Mouse (Mus musculus) midbrain, embryonic 10.5 days (tissue): ENCODE measurements around the gene Cdkn2aip. TPM values are rescaled to one million over a fixed set of nuclear protein-coding genes. Genes with fewer than 3 reads are reported as not detected.
A peak's percentile ranks its signal among the peaks of the same experiment; 100 is the strongest.

Source experiments
- DNase-seq: peaks from one replicate; pipeline ENCODE4 v3.0.0-alpha.2; 2017; ENCODE audit warnings: low spot score
- H3K27ac ChIP-seq: fragments of 300-500 bp; sonication (generic); replicated peaks from 2 replicates; pipeline ENCODE4 v1.5.1; 2016; ENCODE audit warnings: mild to moderate bottlenecking
- H3K27me3 ChIP-seq: fragments of 300-500 bp; sonication (generic); 2 replicates; pipeline ENCODE4 v1.6.1; 2016; ENCODE audit warnings: low read depth, mild to moderate bottlenecking; ENCODE audit not compliant: poor library complexity, severe bottlenecking
- H3K36me3 ChIP-seq: fragments of 300-500 bp; sonication (generic); 2 replicates; pipeline ENCODE4 v1.6.1; 2016; ENCODE audit warnings: mild to moderate bottlenecking, moderate library complexity
- H3K4me1 ChIP-seq: fragments of 300-500 bp; sonication (generic); 2 replicates; pipeline ENCODE4 v1.6.1; 2016
- H3K4me3 ChIP-seq: fragments of 300-500 bp; sonication (generic); 2 replicates; pipeline ENCODE4 v1.5.1; 2016; ENCODE audit warnings: mild to moderate bottlenecking, moderate library complexity
- H3K9me3 ChIP-seq: fragments of 300-500 bp; sonication (generic); replicated peaks from 2 replicates; pipeline ENCODE4 v1.6.1; 2016; ENCODE audit warnings: mild to moderate bottlenecking
- WGBS: fragments of 180-500 bp; shearing (Covaris S2); methylation state at CpG from one replicate; pipeline ENCODE4 v1.1.7; 2016; 5-methylcytosine and 5-hydroxymethylcytosine counted together
- polyA plus RNA-seq: library from polyadenylated mRNA; unstranded; fragments of >200 nt; fragmentation: Nextera tagmentation; extraction: Ambion mirVana; gene quantifications from 2 replicates; pipeline ENCODE4 v1.2.1, GENCODE M21; 2016

The Cdkn2aip gene
- polyA plus RNA-seq, 1 experiment from 2014 or later = 38.5 TPM

- WGBS = 38% methylated on average over 7 of the region's 7 CpGs
- no peaks in the 10 kb centered on the region for H3K36me3 ChIP-seq
- DNase-seq = peak; percentile 20
- H3K9me3 ChIP-seq = peaks cover 4% of the 10 kb centered on the region; the same call in 1 of the 2 replicates
- H3K27ac ChIP-seq = peak overlapping the region; percentile 84; the same call in 1 of the 2 replicates
- H3K4me1 ChIP-seq = peaks cover 27% of the 10 kb centered on the region
- H3K4me3 ChIP-seq = peak overlapping the region; percentile 52
- peaks cover 8% of the 10 kb centered on the region; the same call in 1 of the 2 replicates for H3K27me3 ChIP-seq
These were observed 22.4 kb downstream of the Cdkn2aip start for GRCm38 (mm10) chr8:47691303-47691702.

- peak; percentile 63 for DNase-seq
- H3K27me3 ChIP-seq = peaks cover 8% of the 10 kb centered on the region; the same call in 1 of the 2 replicates
- peak overlapping the region; percentile 84 for H3K27ac ChIP-seq
- H3K4me3 ChIP-seq = peak overlapping the region; percentile 52
- no peaks in the 10 kb centered on the region for H3K36me3 ChIP-seq
- peaks cover 4% of the 10 kb centered on the region; the same call in 1 of the 2 replicates for H3K9me3 ChIP-seq
- peaks cover 27% of the 10 kb centered on the region for H3K4me1 ChIP-seq
- under 1% methylated on average over 16 of the region's 16 CpGs for WGBS
These were observed 23.1 kb downstream of the Cdkn2aip start for GRCm38 (mm10) chr8:47690674-47691078.

- WGBS = 53% methylated on average over 12 of the region's 12 CpGs
- Histone ChIP-seq H3K4me1 (peaks cover 27% of the 10 kb centered on the region), H3K4me3 (no peak overlapping the region), H3K36me3 (peaks cover 2% of the 10 kb centered on the region; the same call in 1 of the 2 replicates), H3K27ac (peak overlapping the region; percentile 43; the same call in 1 of the 2 replicates), H3K9me3 (peaks cover 4% of the 10 kb centered on the region; the same call in 1 of the 2 replicates), H3K27me3 (peaks cover 8% of the 10 kb centered on the region; the same call in 1 of the 2 replicates)
- DNase-seq = peak; percentile 37
These were observed 23.9 kb downstream of the Cdkn2aip start for GRCm38 (mm10) chr8:47689704-47690326.

- Histone ChIP-seq H3K9me3 (peaks cover 1% of the 10 kb centered on the region; the same call in 1 of the 2 replicates), H3K4me3 (no peak overlapping the region), H3K27me3 (no peaks in the 10 kb centered on the region), H3K36me3 (peaks cover 11% of the 10 kb centered on the region), H3K27ac (no peak overlapping the region), H3K4me1 (peaks cover 6% of the 10 kb centered on the region; the same call in 1 of the 2 replicates)
- no peak for DNase-seq
- 86% methylated on average over 5 of the region's 5 CpGs for WGBS
These were observed 29.3 kb downstream of the Cdkn2aip start for GRCm38 (mm10) chr8:47684441-47684840.

- Histone ChIP-seq H3K4me3 (no peak overlapping the region), H3K36me3 (peaks cover 16% of the 10 kb centered on the region), H3K27me3 (no peaks in the 10 kb centered on the region), H3K9me3 (peaks cover 4% of the 10 kb centered on the region; the same call in 1 of the 2 replicates), H3K27ac (no peak overlapping the region), H3K4me1 (peaks cover 3% of the 10 kb centered on the region; the same call in 1 of the 2 replicates)
- no peak for DNase-seq
- 91% methylated on average over 9 of the region's 9 CpGs for WGBS
These were observed 29.7 kb downstream of the Cdkn2aip start for GRCm38 (mm10) chr8:47683994-47684393.

- peaks cover 4% of the 10 kb centered on the region; the same call in 1 of the 2 replicates for H3K9me3 ChIP-seq
- peaks cover 13% of the 10 kb centered on the region for H3K4me1 ChIP-seq
- H3K36me3 ChIP-seq = peaks cover 24% of the 10 kb centered on the region
- no peak overlapping the region for H3K27ac ChIP-seq
- 92% methylated on average over 4 of the region's 4 CpGs for WGBS
- no peaks in the 10 kb centered on the region for H3K27me3 ChIP-seq
- H3K4me3 ChIP-seq = no peak overlapping the region
- DNase-seq = no peak
These were observed 33.4 kb downstream of the Cdkn2aip start for GRCm38 (mm10) chr8:47680306-47680705.

GRCm38 (mm10) chr8:47679603-47680002, 34.1 kb downstream of the Cdkn2aip start:
- H3K4me3 ChIP-seq = no peak overlapping the region
- 69% methylated on average over 1 of the region's 1 CpGs for WGBS
- DNase-seq = no peak
- no peak overlapping the region for H3K27ac ChIP-seq
- peaks cover 13% of the 10 kb centered on the region for H3K4me1 ChIP-seq
- H3K9me3 ChIP-seq = peaks cover 4% of the 10 kb centered on the region; the same call in 1 of the 2 replicates
- H3K36me3 ChIP-seq = peaks cover 19% of the 10 kb centered on the region
- no peaks in the 10 kb centered on the region for H3K27me3 ChIP-seq

GRCm38 (mm10) chr8:47676631-47677030, 37.1 kb downstream of the Cdkn2aip start:
- peaks cover 14% of the 10 kb centered on the region for H3K36me3 ChIP-seq
- DNase-seq = no peak
- no peaks in the 10 kb centered on the region for H3K27me3 ChIP-seq
- peak overlapping the region; percentile 91 for H3K4me3 ChIP-seq
- H3K4me1 ChIP-seq = peaks cover 19% of the 10 kb centered on the region
- peak overlapping the region; percentile 99; the same call in 1 of the 2 replicates for H3K27ac ChIP-seq
- WGBS = 47% methylated on average over 2 of the region's 2 CpGs
- peaks cover 4% of the 10 kb centered on the region; the same call in 1 of the 2 replicates for H3K9me3 ChIP-seq

- Histone ChIP-seq H3K9me3 (peaks cover 4% of the 10 kb centered on the region; the same call in 1 of the 2 replicates), H3K27me3 (no peaks in the 10 kb centered on the region), H3K4me3 (peak overlapping the region; percentile 91), H3K36me3 (peaks cover 14% of the 10 kb centered on the region), H3K27ac (peak overlapping the region; percentile 99), H3K4me1 (peaks cover 19% of the 10 kb centered on the region)
- DNase-seq = no peak
- 1% methylated on average over 15 of the region's 15 CpGs for WGBS
These were observed 37.5 kb downstream of the Cdkn2aip start for GRCm38 (mm10) chr8:47676224-47676623.

GRCm38 (mm10) chr8:47675786-47676185, 37.9 kb downstream of the Cdkn2aip start:
- Histone ChIP-seq H3K9me3 (peaks cover 4% of the 10 kb centered on the region; the same call in 1 of the 2 replicates), H3K4me3 (peak overlapping the region; percentile 91), H3K36me3 (peaks cover 14% of the 10 kb centered on the region), H3K4me1 (peaks cover 19% of the 10 kb centered on the region), H3K27ac (peak overlapping the region; percentile 99), H3K27me3 (no peaks in the 10 kb centered on the region)
- under 1% methylated on average over 20 of the region's 20 CpGs for WGBS
- DNase-seq = peak; percentile 72

GRCm38 (mm10) chr8:47674777-47675710, 38.7 kb downstream of the Cdkn2aip start, which contains the start of gene Ing2:
Ing2 (minus strand) TSS chr8:47675556.
- Histone ChIP-seq H3K4me1 (peaks cover 19% of the 10 kb centered on the region), H3K27me3 (no peaks in the 10 kb centered on the region), H3K9me3 (peaks cover 4% of the 10 kb centered on the region; the same call in 1 of the 2 replicates), H3K36me3 (peaks cover 14% of the 10 kb centered on the region), H3K4me3 (peak within 1 kb of the TSS; percentile 91), H3K27ac (peak within 1 kb of the TSS; percentile 99)
- DNase-seq = peak; percentile 100
- WGBS = under 1% methylated on average over 104 of the region's 106 CpGs

- H3K9me3 ChIP-seq = peaks cover under 1% of the 10 kb centered on the region; the same call in 1 of the 2 replicates
- no peak for DNase-seq
- H3K27me3 ChIP-seq = no peaks in the 10 kb centered on the region
- H3K36me3 ChIP-seq = peaks cover 17% of the 10 kb centered on the region
- H3K27ac ChIP-seq = peak overlapping the region; percentile 99
- H3K4me1 ChIP-seq = peaks cover 19% of the 10 kb centered on the region
- H3K4me3 ChIP-seq = peak overlapping the region; percentile 91
- under 1% methylated on average over 50 of the region's 59 CpGs for WGBS
These were observed 39.5 kb downstream of the Cdkn2aip start for GRCm38 (mm10) chr8:47674140-47674776.
